Mouse (Mus musculus) macrophage (primary cell): ENCODE results near the gene Zkscan16. TPM values are rescaled to one million over a fixed set of nuclear protein-coding genes. Genes with fewer than 3 reads are reported as not detected.

ENCODE experiments used
- H3K27ac ChIP-seq: fragments of 350-480 bp; formaldehyde crosslinking; 2 replicates; pipeline ENCODE4 v1.9.0; 2021
- H3K36me3 ChIP-seq: fragments of 350-480 bp; formaldehyde crosslinking; 2 replicates; pipeline ENCODE4 v1.9.0; 2021; ENCODE audit errors: inconsistent target
- H3K4me3 ChIP-seq: fragments of 350-480 bp; formaldehyde crosslinking; 2 replicates; pipeline ENCODE4 v1.9.0; 2021; ENCODE audit errors: inconsistent target
- H3K79me2 ChIP-seq: fragments of 350-480 bp; formaldehyde crosslinking; 2 replicates; pipeline ENCODE4 v1.9.0; 2021; ENCODE audit errors: inconsistent target
- WGBS: methylation state at CpG from one replicate; pipeline ENCODE4 v1.1.7; 2026; ENCODE audit warnings: inconsistent platforms; ENCODE audit not compliant: missing documents; 5-methylcytosine and 5-hydroxymethylcytosine counted together
- polyA plus RNA-seq: library from polyadenylated mRNA; stranded (reverse); fragments of 250-400 nt; gene quantifications from 3 replicates; pipeline ENCODE4 v1.2.4, GENCODE M21; 2018; ENCODE audit warnings: inconsistent platforms

The Zkscan16 gene
- polyA plus RNA-seq, 1 experiment from 2014 or later: not detected

DNA sequence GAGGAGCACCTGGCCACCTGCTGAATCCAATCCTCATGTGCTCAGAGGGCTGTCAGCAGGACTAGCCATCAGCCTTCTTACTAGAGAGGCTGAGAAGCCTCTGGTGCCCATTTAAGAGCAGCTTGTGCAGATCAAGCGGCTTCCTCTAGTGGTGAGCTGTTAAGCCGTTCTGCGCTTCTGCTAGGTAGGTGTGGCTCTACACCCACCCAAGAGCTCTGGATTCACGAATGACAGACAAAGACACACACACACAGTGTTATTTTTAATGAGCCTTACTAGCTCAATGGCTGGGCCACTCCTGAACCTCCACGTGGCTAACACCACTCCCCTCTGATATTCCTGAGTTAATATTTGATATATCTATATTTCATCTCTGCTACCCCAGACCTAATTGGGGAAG lies 17.8 kb upstream of the Zkscan16 start:
- no peak overlapping the region for H3K27ac ChIP-seq
- H3K36me3 ChIP-seq: no peaks in the 10 kb centered on the region
- H3K79me2 ChIP-seq: no peaks in the 10 kb centered on the region
- H3K4me3 ChIP-seq: no peak overlapping the region
- WGBS: 69% methylated on average over 4 of the region's 5 CpGs

- Histone ChIP-seq H3K36me3 (no peaks in the 10 kb centered on the region), H3K27ac (no peak overlapping the region), H3K4me3 (no peak overlapping the region), H3K79me2 (no peaks in the 10 kb centered on the region)
- 70% methylated on average over 2 of the region's 2 CpGs for WGBS
These were observed 17.3 kb upstream of the Zkscan16 start for GRCm38 (mm10) chr4:58926120-58926519.

- Histone ChIP-seq H3K4me3 (no peak overlapping the region), H3K27ac (no peak overlapping the region), H3K36me3 (no peaks in the 10 kb centered on the region), H3K79me2 (no peaks in the 10 kb centered on the region)
- 77% methylated on average over 3 of the region's 3 CpGs for WGBS
These were observed 15.8 kb upstream of the Zkscan16 start for GRCm38 (mm10) chr4:58927661-58928060.

DNA sequence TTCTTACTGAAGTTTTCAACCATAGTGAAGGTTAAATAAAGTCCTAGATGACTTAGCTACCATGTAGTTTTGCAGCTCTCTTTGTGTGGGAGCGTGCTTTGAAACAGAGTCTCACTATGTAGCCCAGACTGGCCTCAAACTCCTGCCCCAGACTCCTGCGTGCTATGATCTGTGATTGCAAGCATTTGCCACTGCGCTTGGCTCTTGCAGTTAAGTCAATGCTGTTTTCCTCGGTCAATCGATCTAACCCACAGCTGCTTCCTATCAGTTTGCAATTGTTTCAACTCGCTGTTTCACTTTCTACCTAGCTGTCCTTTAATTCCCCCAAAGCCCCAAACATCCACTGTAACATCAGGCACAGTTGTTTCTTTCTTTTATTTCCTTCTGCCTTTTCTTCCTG lies 10.9 kb upstream of the Zkscan16 start:
- 82% methylated on average over 6 of the region's 6 CpGs for WGBS
- Histone ChIP-seq H3K27ac (no peak overlapping the region), H3K4me3 (no peak overlapping the region), H3K36me3 (no peaks in the 10 kb centered on the region), H3K79me2 (no peaks in the 10 kb centered on the region)

DNA sequence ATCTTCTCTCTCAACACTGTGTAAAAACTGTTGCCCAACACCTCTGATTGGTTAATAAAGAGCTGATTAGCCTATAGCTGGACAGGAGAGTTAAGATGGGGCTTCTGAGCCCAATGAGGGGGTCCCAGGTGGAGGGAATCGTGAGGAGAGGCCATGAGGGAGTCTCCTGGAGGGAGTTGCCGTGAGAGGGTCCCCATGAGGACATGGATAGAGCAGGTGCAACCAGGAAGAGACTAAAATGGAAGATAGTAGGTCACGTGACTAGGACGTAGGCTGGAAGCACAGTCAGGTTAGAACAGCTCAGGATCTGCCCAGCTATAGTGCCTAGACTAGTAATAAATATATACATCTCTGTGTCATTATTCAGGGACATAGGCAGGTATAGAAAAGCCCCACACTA lies 9.1 kb upstream of the Zkscan16 start:
- WGBS: 86% methylated on average over 4 of the region's 4 CpGs
- no peaks in the 10 kb centered on the region for H3K36me3 ChIP-seq
- no peak overlapping the region for H3K27ac ChIP-seq
- no peak overlapping the region for H3K4me3 ChIP-seq
- H3K79me2 ChIP-seq: no peaks in the 10 kb centered on the region

- Histone ChIP-seq H3K79me2 (no peaks in the 10 kb centered on the region), H3K36me3 (no peaks in the 10 kb centered on the region), H3K27ac (no peak overlapping the region), H3K4me3 (no peak overlapping the region)
- 40% methylated on average over 15 of the region's 15 CpGs for WGBS
These were observed 8.5 kb upstream of the Zkscan16 start for GRCm38 (mm10) chr4:58934746-58935476.

DNA sequence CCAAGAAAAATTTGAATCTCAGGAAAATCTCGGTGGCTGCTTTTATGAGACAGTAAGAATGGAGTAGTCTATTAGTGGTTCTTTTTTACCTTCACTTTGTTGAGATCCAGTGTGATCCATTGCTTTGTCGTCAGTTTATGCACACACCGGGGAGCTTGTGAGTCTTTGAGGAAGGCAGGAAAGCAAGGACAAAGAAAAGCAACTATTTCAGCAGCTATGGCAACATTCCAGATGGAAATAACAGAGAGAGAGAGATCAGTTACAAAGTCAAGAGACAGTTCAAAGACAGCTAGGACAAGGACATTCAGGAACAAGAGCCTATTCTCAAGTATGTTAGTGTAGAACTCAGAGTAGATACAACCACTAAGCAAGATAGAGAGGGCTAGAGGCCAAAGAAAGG lies 7.6 kb upstream of the Zkscan16 start:
- no peak overlapping the region for H3K4me3 ChIP-seq
- WGBS: 88% methylated on average over 3 of the region's 3 CpGs
- no peaks in the 10 kb centered on the region for H3K79me2 ChIP-seq
- no peaks in the 10 kb centered on the region for H3K36me3 ChIP-seq
- no peak overlapping the region for H3K27ac ChIP-seq

GRCm38 (mm10) chr4:58941638-58942037 lies 1.8 kb upstream of the Zkscan16 start:
- H3K4me3 ChIP-seq: no peak overlapping the region
- H3K36me3 ChIP-seq: no peaks in the 10 kb centered on the region
- H3K79me2 ChIP-seq: no peaks in the 10 kb centered on the region
- H3K27ac ChIP-seq: no peak overlapping the region

DNA sequence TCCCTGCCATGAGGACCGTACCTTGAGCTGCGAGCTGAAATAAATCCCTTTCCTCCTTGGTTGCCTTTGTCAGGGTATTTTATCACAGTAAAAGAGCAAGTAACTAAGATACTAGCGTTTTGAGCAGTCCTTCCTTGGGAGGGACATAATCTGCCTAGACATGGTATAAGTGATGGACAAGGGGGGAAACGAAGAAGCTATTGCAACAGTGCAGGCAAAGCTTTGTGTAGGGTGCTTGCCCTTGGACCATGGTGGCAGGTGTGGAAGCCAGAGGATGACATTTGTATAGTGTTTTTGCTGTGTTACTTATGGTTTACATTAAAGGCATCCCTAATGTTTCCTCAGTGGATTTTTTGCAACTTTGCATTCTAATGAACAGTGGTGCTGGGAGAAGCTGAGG lies 486 bp upstream of the Zkscan16 start:
- Histone ChIP-seq H3K4me3 (peak overlapping the region; percentile 14; the same call in 1 of the 2 replicates), H3K27ac (no peak overlapping the region), H3K36me3 (no peaks in the 10 kb centered on the region), H3K79me2 (no peaks in the 10 kb centered on the region)
- WGBS: 90% methylated on average over 4 of the region's 4 CpGs

DNA sequence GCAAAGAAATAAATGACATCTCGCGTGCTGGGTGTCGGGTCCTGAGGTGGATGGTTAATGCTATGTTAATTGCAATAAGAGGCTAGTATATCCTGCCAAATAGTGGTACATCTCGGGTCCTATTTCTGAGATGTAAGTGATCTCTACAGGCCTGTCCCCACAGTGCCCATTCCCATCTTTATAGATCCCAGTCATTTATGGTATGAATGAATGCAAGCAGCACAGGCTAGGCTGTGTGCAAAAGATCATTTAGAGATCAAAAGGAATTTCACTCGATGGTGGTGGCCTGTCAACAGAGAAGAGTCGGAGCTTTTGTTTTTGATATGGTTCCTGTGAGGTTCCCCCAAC lies 752 bp downstream of the Zkscan16 start:
- Histone ChIP-seq H3K4me3 (no peak overlapping the region), H3K36me3 (no peaks in the 10 kb centered on the region), H3K79me2 (no peaks in the 10 kb centered on the region), H3K27ac (no peak overlapping the region)
- WGBS: 12% methylated on average over 6 of the region's 6 CpGs

- WGBS: 81% methylated on average over 5 of the region's 5 CpGs
- Histone ChIP-seq H3K4me3 (no peak overlapping the region), H3K27ac (no peak overlapping the region), H3K36me3 (no peaks in the 10 kb centered on the region), H3K79me2 (no peaks in the 10 kb centered on the region)
These were observed 1.3 kb downstream of the Zkscan16 start for GRCm38 (mm10) chr4:58944695-58945094.

GRCm38 (mm10) chr4:58948391-58948790 lies 5.0 kb downstream of the Zkscan16 start:
- H3K4me3 ChIP-seq: no peak overlapping the region
- WGBS: 96% methylated on average over 4 of the region's 4 CpGs
- H3K27ac ChIP-seq: no peak overlapping the region
- H3K36me3 ChIP-seq: no peaks in the 10 kb centered on the region
- H3K79me2 ChIP-seq: no peaks in the 10 kb centered on the region

DNA sequence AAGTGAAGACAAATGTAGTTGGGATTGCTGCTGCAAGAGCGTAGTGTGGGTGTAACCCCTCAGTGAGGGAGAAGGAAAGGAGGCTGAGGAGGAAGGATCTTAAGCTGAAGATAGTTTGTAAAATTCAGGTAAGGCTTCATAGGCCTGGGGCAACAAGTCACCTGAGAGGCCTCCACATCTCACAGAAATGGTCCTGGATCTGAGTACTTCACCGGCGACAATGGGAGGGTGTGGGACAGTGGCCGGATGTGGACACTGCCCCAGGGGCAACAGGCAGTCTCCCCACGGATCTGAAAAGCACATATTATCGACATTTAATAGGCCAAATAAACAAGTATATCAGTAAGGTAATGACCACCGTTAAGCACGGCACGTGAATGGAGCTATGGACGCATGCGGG lies 9.2 kb downstream of the Zkscan16 start:
- Histone ChIP-seq H3K36me3 (no peaks in the 10 kb centered on the region), H3K4me3 (no peak overlapping the region), H3K79me2 (no peaks in the 10 kb centered on the region), H3K27ac (no peak overlapping the region)
- WGBS: 94% methylated on average over 11 of the region's 11 CpGs

DNA sequence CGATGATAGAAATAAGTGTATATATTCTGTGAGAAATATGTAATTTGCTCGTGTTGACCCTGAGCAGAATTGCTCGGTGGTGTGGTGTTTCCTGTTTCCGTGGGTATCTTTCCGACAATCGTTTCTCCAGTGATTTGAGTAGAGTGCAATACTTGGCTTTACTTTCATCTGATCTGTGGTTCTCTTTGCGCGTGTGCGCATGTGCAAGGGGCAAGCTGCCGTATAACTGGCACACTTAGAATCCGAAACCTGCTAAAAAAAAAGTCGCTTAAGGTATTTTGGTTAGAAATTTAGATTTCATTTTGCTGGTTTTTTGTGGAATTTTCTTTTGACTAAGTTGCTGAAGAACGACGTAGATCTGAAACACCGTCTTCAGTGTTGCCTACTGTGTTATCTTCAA lies 18.3 kb downstream of the Zkscan16 start:
- H3K79me2 ChIP-seq: no peaks in the 10 kb centered on the region
- no peaks in the 10 kb centered on the region for H3K36me3 ChIP-seq
- 87% methylated on average over 15 of the region's 15 CpGs for WGBS
- H3K4me3 ChIP-seq: no peak overlapping the region
- H3K27ac ChIP-seq: no peak overlapping the region

- no peaks in the 10 kb centered on the region for H3K79me2 ChIP-seq
- no peak overlapping the region for H3K27ac ChIP-seq
- H3K36me3 ChIP-seq: no peaks in the 10 kb centered on the region
- no peak overlapping the region for H3K4me3 ChIP-seq
- 100% methylated on average over 4 of the region's 4 CpGs for WGBS
These were observed 19.8 kb downstream of the Zkscan16 start for GRCm38 (mm10) chr4:58963271-58963670.

DNA sequence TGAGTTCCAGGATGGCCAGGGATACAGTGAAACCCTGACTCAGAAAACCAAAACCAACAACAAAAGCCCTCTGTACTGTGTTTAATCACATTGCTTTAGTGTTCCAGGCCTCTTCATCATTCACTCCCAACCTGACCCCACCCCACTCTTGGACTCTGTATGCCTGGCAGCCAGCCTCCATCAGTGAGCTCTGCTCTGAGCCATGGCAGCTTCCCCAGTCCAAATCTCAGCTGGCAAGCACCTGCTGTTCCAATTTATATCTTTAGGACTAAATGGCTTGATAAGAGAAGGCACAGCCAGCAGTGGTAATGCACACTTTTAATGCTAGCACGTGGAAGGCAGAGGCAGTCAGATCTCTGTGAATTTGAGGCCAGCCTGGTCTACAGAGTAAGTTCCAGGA lies 21.7 kb downstream of the Zkscan16 start:
- Histone ChIP-seq H3K79me2 (no peaks in the 10 kb centered on the region), H3K4me3 (no peak overlapping the region), H3K36me3 (no peaks in the 10 kb centered on the region), H3K27ac (no peak overlapping the region)
- WGBS: 100% methylated on average over 1 of the region's 1 CpGs
